Mouse (Mus musculus): ENCODE data around the gene Cdyl. TPM values are rescaled to one million over a fixed set of nuclear protein-coding genes. Genes with fewer than 3 reads are reported as not detected.

The Cdyl gene
- total RNA-seq, 2 experiments from 2014 or later = 6.2 to 6.5 TPM

DNA sequence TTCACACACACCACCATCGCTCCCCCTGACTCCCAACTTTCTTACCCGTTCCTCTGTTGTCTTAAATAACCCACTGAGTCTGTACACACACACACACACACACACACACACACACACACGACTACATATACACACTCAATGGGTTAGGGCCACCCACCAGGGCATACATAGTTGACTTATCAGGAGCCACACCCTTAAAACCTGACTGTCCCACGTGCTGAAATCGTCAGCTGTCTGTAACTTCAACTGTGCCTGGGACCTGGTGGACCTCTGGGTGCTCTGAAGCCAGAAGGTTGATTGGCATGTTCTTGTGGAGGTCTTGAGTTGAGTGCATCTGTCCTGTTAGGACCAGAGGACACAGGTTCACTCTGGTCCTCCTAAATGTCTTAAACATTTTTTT lies 90.0 kb downstream of the Cdyl start:
- intact Hi-C loops (cut with DNase I) = loop anchor here (10.0 kb wide), 1 partner anchor 755 kb away; no protein-coding TSS in a partner anchor
- no peak overlapping the region for H3K4me3 ChIP-seq
- DNase-seq = no peak
- TF ChIP-seq CTCF (IDR thresholded peaks at IDR 0.05) = no peak
- H3K27ac ChIP-seq = no peak overlapping the region

DNA sequence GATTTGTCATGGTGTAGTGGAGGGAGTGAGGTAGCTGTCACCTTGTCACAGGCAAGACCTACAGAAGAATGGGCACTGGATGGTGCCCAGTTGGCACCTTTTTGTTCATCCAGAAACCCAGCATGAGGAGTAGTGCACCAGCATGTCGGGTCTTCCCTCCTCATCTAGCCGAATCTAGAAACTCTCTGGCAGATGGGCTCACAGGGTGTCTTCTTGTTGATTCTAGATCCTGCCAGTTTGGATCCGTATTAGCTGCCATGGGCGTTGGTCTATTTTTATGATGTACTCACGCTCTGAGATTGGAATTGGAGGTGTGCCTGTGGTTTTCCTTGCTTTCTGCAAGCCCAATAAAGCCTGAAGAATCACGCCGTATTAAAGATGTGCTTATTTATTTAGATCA lies 92.4 kb downstream of the Cdyl start:
- Histone ChIP-seq H3K4me3 (no peak overlapping the region), H3K27ac (no peak overlapping the region)
- no peak for TF ChIP-seq CTCF (IDR thresholded peaks at IDR 0.05)
- no peak for DNase-seq
- intact Hi-C loops (cut with DNase I) = no loop called here

DNA sequence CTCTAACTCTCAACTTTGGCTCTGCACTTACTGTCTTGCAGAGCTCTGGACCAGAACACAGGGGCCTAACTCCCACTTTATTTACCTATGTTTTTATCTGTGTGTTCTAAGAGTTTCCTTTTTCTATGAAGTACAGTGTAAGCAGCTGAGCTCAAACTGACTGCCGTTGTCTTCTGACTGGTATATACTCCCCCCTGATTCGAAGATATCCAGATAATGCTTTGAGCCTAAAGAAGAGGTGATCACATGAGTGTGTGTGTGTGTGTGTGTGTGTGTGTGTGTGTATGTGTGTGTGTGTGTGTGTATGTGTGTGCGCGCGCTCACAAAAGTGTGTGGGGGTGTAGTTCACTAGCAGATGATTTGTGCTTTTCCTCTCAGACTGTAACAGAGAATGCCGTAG lies 95.4 kb downstream of the Cdyl start:
- no peak for DNase-seq
- TF ChIP-seq CTCF (IDR thresholded peaks at IDR 0.05) = no peak
- Histone ChIP-seq H3K27ac (no peak overlapping the region), H3K4me3 (no peak overlapping the region)
- intact Hi-C loops (cut with DNase I) = no loop called here

DNA sequence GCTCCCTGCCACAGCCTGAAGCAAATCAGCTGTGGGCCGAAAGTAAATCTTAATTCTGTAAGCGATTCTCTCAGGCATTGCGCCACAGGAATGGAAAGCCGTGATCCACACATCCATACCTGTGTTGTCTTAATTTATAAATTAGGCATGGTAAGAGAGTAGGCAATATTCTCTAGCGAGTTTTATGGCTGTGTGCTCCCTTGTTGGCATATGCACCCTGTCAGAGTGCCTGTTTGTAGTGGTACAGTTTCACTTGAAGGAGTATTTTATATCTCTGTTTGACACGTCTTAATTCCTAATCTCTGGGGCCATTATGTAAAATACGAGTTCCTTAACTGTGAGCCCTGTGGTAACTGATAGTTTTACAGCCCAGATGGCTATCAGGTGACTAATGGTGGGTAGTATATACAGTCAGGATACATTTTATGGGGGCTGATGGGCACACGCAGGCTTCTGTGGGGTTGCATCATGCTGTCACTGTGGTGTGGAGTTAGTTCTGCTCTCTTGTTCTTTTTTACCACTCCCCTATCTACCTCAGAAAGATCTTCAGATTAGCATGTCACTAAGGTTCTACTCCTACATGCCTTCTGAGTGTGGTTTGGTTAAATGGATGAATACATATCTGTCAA lies 96.1 kb downstream of the Cdyl start:
- no peak overlapping the region for H3K4me3 ChIP-seq
- no peak overlapping the region for H3K27ac ChIP-seq
- DNase-seq = no peak
- TF ChIP-seq CTCF (IDR thresholded peaks at IDR 0.05) = no peak
- intact Hi-C loops (cut with DNase I) = no loop called here

DNA sequence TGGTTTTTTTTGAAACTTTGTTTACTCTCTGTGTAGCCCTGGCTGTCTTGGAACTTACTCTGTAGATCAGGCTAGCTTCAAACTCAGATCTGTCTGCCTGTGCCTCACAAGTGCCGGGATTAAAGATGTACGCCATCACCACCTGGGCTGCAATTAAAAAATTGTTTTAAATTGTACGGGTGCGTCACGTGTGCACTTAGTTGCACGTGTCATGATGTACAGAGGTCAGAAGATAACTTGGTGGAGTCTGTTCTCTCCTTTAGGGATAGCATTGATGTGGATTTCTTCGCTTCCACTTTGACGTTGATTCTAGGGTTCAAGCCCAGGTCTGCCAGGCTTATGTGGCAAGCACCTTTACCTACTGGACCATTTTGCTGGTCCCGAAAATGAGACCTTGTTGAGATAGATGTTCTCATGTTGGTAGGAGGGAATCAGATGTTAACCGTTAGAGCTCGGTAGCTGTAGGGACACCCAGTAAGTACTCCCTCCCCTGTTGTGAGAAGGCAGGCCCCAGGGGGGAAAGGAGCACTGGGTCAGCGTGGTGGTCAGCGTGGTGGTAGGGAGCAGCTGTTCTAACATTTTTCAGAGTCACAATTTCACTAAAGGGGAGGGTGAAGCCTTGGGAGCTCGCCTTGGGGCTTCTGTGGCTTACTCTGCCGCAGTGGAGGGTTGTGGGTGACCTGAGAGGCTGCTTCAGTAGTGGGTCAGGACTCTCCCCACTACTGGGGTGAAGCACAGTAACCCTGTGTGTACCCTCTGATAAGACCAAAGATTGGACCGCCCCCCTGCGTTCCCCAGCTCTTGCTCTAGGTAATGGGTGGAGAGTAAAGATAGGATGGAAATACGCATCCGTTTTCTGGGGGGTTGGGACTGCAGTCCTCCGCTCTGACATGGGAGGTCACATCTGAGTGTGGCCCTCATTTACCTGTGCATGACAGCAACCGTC lies 97.0 kb downstream of the Cdyl start:
- no peak for TF ChIP-seq CTCF (IDR thresholded peaks at IDR 0.05)
- no peak overlapping the region for H3K4me3 ChIP-seq
- intact Hi-C loops (cut with DNase I) = no loop called here
- no peak overlapping the region for H3K27ac ChIP-seq
- no peak for DNase-seq

DNA sequence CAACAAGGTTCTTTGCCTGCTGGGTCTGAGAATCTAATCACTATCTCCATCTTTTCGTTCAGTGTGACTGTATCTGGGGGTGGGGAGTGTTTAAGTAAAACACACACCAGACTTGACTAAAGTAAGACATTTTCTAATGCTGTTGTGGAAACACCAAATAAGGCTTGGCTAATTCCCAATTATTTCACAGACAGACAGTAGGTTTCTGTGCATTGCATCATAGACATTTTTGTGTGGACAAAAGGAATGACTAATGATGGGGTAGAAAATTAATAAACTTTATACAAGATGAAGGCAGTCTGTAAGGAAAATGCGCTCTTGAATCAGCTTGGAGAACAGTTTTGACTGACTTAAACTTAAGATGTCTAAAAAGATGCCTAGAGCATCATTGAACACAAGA lies 100.7 kb downstream of the Cdyl start:
- intact Hi-C loops (cut with DNase I) = no loop called here
- no peak for DNase-seq
- H3K27ac ChIP-seq = no peak overlapping the region
- no peak overlapping the region for H3K4me3 ChIP-seq
- no peak for TF ChIP-seq CTCF (IDR thresholded peaks at IDR 0.05)

DNA sequence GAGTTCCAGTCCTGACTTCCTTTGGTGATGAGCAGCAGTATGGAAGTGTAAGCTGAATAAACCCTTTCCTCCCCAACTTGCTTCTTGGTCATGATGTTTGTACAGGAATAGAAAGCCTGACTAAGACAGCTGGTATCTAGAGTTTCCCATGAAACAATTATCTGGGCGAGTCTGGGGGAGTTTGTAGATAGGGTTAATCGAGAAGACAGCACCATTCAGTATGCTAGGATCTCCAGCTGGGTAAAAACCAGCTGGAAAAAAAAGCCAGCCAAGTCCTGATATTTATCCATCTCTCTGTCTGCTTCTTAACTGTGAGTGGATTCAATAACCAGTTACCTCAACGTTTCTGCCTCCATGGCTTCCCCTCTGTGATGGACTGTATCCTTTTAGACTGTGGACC lies 104.9 kb downstream of the Cdyl start:
- Histone ChIP-seq H3K27ac (no peak overlapping the region), H3K4me3 (no peak overlapping the region)
- intact Hi-C loops (cut with DNase I) = no loop called here
- TF ChIP-seq CTCF (IDR thresholded peaks at IDR 0.05) = no peak
- no peak for DNase-seq

DNA sequence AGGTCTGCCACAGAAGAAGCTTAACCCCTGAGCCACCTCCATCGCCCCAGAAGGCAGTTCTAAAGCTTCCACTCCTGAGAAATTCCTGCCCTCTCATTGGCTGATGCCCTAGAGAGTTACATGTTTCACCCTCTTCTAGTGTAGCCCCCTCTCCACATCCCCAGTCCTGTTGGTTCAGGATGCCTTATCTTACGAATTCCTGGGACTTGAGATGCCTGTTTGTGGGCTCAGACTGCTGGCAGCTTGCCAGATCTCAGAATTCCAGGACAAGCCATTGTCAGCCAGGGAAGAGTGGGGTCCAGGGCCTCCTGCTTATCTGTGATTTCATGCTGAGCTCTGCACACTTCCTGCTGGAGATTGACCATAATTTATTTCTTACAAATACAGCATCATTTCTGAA lies 106.2 kb downstream of the Cdyl start:
- Histone ChIP-seq H3K4me3 (no peak overlapping the region), H3K27ac (no peak overlapping the region)
- intact Hi-C loops (cut with DNase I) = no loop called here
- no peak for TF ChIP-seq CTCF (IDR thresholded peaks at IDR 0.05)
- no peak for DNase-seq

DNA sequence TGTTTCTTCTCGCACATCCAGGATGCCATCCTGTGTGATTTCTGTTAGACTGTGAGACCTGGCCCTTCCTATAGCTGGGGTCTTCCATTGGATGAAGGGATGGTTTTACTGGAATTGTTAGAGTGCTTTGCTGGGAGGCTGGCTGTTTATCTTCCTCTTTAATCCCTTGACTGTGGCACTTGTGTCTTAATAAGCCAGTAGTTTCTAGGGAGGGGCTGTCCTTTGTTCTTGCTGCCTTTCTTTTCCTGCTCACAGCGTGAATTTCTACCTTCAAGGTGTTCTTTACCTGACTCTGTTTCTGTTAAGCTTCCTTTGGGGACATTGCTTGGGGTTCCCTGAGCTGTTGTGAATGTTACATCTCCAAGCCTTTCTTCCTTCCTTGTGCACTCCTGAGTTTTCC lies 110.0 kb downstream of the Cdyl start:
- H3K27ac ChIP-seq = no peak overlapping the region
- no peak for DNase-seq
- intact Hi-C loops (cut with DNase I) = no loop called here

DNA sequence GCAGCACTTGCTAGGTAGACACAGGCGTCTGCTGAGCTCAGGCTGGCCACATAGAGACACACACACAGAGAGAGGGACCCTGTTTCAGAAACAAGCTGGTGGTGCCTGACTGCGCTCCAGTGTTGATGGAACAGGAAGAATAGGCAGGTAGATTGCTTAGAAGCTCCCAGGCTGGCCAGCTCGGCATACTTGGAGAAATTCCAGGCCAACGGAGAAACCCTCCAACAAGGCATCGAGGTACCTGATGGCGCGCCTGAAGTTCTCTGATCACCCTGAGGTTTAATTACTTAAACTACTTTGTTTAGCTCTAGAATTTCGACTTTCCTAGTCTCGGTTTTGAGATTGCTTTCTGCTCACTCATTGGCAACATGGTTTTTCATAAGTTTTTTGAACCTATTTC lies 110.8 kb downstream of the Cdyl start:
- intact Hi-C loops (cut with DNase I) = no loop called here
- TF ChIP-seq CTCF (IDR thresholded peaks at IDR 0.05) = no peak
- no peak for DNase-seq

More for the DNA sequence above, 110.0 kb downstream of the Cdyl start:
- no peak for TF ChIP-seq CTCF (IDR thresholded peaks at IDR 0.05)
- no peak overlapping the region for H3K4me3 ChIP-seq

DNA sequence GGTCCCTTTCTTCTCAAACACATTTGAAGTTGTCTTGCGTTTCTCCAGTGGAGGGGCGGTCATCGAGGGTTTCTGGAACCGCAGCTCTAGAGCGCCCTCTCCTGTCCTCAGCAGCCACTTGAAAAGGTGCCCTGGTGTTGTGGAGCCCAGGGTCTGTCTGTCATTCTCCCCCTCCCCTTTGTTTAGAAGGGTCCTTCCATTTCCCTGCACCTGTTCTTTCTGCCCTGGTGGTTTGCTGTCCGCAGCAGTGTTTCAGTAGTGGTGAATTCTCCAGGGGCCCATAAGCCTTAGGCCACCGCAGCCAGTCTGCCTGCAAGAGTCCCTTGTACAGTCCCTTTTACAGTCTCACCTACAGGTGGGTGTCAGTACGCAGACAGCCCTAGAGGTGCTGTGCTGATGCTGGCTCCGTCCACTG lies 112.3 kb downstream of the Cdyl start:
- peak; percentile 59 for DNase-seq
- TF ChIP-seq CTCF (IDR thresholded peaks at IDR 0.05) = peak; percentile 66
- no peak overlapping the region for H3K4me3 ChIP-seq
- intact Hi-C loops (cut with DNase I) = no loop called here
- no peak overlapping the region for H3K27ac ChIP-seq

More for the DNA sequence above, 110.8 kb downstream of the Cdyl start:
- no peak overlapping the region for H3K27ac ChIP-seq
- H3K4me3 ChIP-seq = no peak overlapping the region

DNA sequence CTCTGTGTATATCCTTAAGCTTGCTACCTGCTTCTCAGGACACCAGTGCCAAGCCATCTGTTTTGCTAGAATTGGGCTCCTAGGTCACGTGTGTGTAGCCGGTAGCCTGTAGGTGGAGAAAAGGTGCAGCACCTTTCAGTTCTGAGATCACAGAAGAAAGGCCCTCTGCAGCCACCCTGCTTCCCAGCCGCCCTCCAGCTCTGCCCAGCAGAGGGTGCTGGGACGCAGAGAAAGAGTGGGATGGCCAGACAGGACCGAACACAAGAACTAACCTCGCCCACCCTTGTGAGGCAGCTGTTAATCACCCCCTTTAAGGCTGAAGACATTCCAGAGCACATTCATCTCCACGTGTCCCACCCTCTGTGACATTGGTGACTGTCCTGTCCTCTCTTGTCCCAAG lies 114.1 kb downstream of the Cdyl start:
- intact Hi-C loops (cut with DNase I) = loop anchor here (1.0 kb wide), 1 partner anchor 172 kb away; no protein-coding TSS in a partner anchor
- H3K4me3 ChIP-seq = no peak overlapping the region
- no peak overlapping the region for H3K27ac ChIP-seq
- DNase-seq = peak; percentile 47
- TF ChIP-seq CTCF (IDR thresholded peaks at IDR 0.05) = peak; percentile 65

DNA sequence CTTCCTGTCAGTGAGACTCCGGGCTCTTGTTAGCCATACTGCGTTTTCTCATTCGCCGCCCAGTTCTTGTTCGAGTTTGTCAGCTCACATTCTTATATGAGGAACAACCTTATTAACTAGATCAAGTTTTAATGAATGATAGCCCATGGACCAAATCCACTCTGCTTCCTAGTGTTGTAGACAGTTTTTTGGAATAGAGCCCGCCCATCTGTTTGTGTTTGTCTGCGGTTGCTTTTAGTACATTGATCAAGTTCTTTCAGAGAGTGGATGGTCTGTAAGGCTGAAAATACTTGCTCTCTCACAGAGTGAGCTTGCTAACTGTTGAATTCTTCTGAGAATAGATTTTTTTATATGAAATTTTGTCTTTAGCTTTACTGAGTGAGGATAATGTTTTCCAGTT lies 116.5 kb downstream of the Cdyl start:
- intact Hi-C loops (cut with DNase I) = no loop called here
- no peak for DNase-seq
- no peak overlapping the region for H3K27ac ChIP-seq
- no peak for TF ChIP-seq CTCF (IDR thresholded peaks at IDR 0.05)
- no peak overlapping the region for H3K4me3 ChIP-seq

Measured in gastrocnemius, adult 2 months (tissue).